Mouse (Mus musculus) liver (tissue): ENCODE measurements around the gene Thap4.

ENCODE experiments used
- DNase-seq: peaks from one replicate; pipeline ENCODE4 v3.0.0-alpha.2; 2020; ENCODE audit warnings: mixed read lengths

Gene Thap4

DNA sequence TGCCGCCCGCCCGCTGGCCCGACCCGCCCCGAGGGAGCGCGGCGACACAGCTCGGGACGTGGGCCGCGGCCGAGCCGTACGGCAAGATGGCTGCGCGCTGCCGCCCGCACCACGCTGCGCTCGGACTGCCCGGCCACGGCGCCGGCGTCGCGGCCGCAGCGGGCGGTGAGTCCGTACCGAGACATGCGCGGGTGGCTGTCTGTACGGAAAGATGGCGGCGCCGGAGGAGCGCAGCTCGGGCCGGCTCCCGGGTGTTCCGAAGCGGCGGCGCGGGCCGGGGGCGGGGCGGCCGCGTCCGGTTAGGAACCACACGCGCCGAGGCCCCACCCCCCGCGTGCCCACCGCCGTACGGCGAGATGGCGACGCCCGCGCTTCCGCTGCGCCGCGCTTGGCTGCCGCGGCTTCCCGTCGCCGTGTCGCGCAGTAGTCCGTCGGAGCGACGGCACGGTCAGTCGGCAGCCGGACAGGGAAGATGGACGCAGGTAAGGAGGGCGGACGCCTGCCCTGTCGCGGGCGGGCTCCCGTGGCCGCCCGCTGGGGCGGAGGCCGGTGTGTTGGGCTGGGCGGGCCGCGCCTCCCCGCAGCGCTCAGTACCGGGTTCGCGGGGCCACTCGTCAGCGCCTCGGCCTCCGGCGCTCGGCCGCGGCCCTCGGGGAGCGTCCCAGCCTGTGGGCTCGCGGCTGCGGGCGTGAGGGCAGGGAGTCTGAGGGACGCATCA is at the start of gene Thap4:
Thap4 (minus strand) TSS at position 292 of the 718 bp plus-strand sequence.
- DNase-seq: peak; percentile 88

DNA sequence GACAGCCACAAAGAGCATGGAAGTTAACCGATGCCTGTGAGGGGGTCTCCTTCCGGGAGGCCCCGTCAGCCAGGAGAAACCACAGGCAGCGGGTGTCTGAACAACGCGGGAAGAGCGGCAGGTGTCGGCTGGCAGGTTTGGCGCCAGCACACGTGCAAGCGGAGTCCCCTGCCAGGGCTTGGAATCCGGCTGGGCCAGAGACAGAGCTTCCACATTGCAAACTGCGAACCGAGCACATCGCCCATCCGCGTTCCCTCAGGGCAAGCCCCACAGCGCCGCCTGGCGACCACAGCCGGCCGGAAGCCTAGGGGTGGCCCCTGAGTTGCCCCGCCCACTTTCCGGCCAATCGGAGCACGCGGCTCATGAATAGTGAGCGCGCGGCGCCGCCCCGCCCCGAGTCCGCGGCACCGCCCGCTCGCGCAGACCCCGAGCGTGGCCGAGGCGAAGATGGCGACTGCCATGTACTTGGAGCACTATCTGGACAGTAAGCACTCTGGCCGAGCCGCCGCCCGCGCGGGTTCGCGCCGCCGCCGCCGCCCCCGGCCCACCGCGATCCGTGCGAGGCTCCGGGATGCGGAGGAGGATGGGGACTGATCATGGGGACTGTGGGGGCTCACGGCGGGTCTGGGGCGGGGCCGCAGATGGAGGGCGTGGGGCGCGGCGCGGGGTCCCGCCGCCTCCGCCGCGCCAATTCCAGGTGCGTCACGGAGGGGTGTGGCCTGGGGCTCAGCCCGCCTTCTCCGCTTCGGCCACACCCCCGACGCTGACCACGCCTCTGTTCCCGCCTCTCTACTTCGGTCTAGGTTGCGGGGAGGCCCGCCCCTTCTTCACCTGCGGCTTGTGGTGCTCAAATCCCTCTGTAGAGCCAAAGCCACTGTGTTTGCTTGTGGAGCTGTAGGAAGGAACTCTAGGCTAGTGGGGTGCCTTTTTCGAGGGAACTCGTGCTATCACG is 49.2 kb upstream of the Thap4 start, which contains the start of gene Ing5:
Ing5 (plus strand) TSS at position 410 of the 952 bp plus-strand sequence.
- DNase-seq: peak; percentile 99

DNA sequence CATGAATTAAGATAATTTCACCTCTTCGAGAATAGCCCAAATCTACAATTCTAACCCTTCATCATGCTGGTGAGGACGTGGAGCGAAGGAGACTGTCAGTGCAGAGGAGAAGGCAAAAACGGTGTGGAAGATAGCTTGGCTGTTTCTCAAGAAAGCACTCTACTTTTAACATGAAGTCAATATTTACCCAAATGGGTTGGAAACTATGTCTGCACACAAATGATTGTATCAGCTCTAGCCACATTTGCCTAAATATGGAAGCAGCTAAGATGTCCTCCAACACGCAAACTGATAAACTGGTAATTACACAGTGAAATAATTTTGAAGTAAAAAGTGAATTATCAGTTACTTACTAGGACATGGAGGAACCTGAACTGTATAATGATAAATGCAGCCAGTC is 48.1 kb upstream of the Thap4 start:
- no peak for DNase-seq

DNA sequence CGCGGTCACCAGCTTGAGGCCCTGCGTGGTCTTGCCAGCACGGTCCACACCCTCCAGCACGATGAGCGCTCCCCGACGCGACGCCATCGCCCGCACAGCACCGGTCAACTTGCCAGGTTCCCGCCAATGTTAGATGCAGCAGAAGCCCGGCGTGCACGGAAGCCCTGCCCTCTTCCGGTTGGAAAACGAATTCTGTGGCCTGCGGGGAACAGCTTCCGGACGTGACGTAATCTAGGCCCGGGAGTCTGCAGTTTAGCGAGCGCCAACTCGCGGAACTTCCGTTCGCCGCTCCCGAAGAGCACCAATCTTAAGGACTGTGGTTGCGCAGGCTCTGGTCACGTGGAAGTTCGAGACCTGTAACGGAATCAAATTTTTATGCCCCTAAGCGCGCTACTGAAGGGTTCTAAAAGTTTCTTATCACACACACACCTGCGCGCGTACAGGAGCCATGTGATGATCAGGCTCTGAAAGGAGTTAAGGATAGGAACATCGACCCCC is 47.1 kb upstream of the Thap4 start, which contains the start of gene Dtymk:
Dtymk (minus strand) TSS at position 194 of the 498 bp plus-strand sequence.
- DNase-seq: peak; percentile 95

DNA sequence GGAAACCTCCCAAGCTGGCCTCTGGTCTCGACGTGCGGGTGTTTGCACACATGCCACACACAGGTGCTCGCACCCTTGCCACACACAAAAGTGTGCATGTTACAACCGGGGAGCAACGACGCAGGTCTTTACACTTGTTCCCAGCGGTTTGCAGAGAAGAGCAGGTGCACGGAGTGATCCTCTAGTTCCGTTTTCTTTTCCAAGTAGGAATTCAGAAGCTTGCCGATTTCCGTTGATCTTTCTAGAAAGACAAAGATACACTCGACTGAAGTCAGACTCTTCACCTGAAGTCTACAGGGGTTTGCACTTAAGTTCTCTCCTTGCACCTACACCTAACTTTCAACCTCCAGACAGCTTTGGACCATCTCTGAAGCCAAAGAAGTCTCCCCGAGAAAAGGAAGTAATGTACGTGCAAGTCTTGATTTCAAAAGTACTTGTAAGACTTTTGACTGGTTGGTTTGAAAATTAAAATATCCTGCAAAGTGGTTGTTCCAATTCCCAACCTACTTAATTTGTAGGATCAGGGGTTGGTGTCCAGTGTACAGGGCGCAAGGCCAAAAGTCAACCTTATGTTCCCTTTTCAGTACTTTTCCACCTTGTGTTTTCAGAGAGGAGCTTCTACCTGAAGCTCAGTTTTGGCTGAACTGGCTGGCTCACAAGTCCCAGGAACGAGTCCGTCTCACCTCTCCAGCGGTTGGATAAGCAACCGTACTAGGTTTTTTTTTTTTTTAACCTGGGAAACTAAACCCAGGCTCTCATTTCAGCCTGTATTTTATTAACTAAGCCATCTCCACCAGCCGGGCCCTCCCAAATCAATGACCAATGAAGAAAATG is 46.2 kb upstream of the Thap4 start:
- no peak for DNase-seq

DNA sequence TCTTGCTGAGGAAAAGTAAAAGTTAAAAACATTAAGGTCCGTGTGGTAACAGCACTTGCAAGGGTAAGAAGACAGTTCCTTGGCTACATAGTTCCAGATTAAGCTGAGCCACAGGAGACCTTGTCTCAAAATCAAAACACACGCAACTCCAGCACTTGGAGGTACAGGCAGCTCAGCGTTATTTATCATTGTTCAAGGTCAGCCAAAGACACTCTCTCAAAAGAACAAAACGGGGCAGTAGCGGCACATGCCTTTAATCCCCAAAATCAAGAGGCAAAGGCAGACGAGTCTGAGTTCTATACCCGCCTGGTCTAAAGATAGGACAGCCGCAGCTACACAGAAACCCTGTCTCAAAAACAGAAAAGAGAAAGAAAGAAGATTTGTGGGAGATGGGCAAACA is 41.2 kb upstream of the Thap4 start:
- DNase-seq: no peak

DNA sequence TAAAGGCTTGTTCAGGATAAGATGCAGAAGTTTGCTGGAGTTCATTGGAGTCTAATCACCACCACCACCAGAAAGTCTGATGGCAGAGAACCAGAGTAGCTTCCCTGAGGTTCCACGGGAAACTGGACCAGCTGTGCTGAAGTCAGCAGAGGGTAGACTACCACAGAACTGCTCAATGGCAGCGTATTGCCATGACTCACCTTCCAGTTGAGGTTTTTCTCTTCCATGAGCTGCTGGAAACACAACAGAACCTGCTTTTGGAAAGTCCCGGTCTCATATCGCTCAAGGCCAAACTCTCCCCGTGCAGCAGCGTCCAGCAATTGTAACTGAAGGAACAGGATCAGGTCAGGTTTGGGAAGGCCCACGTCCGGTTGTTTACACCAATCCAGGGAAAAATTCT is 39.9 kb upstream of the Thap4 start:
- DNase-seq: no peak

DNA sequence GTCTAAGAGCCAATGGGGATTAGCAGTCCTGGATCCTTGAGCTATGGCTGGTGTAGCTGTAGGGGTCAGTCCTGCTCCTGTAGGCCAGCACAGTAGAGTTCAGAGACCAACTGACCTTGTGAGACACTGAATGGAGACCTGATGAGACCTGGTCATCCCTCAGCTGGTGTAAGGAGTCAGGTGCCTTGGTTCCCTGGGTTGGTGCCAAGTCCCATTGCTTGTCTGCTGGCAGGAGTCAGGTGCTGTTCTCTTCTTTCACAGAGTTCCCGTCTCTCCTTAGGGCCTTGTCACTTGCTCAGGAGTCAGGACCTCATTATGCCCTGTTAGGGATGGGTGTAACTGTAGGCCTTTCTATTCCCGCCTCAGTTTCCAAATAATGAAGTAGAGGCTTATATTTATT is 32.2 kb upstream of the Thap4 start:
- DNase-seq: no peak

DNA sequence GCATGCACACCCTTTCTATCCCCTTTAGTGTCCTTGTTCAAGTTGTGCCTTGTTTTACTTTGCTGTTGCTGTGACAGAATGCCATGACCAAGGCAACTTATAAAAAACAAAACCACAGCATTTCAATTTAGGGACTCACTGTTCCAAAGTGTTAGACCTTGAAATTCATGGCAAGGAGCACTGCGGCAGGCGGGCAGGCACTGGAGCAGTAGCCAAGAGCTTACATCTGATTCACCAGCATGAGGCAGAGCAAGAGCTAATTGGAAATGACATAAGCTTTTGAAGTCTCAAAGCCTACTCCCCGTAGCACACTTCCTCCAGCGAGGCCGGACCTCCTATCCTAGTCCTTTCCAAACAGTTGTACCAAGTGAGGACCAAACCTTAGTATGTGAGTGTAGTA is 22.0 kb upstream of the Thap4 start:
- DNase-seq: no peak

DNA sequence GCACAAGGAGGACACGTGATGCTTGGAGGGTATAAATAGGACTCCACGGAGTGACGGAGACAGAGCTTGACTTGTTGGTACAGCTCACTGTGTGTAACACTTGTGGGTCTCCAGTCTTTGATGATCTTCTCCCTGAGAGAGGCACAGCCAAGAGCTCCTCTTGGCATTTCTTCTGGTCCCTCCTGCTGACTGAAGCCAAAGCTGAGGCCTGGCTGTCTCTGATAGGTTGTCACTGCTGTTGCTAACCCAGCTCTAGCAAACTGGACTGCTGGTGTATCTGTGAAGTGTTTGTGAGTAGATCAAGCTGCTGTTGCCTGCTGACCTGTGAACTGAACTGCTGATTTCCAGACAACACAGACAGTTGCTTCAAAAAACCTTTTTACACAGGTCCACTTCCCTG is 15.2 kb upstream of the Thap4 start:
- DNase-seq: no peak

DNA sequence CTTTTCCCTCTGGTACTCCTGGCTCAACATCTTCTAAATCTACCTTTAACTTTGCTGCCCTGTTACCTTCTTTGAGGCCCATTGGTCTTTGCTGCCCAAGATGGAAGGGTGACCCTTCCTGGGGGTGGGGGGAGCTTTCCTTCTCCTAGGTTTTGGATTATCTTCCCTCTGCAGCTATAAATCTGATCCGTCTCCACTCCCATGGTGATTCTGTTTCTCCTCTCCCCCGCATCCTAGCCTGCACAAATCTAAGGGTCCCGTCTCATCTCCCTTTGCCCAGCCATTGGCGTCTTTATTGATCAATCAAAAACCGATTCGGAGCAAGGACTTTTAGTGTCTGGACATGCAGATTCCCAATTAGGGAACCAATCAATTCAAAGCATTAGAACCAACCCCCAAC is 12.9 kb upstream of the Thap4 start:
- DNase-seq: no peak

DNA sequence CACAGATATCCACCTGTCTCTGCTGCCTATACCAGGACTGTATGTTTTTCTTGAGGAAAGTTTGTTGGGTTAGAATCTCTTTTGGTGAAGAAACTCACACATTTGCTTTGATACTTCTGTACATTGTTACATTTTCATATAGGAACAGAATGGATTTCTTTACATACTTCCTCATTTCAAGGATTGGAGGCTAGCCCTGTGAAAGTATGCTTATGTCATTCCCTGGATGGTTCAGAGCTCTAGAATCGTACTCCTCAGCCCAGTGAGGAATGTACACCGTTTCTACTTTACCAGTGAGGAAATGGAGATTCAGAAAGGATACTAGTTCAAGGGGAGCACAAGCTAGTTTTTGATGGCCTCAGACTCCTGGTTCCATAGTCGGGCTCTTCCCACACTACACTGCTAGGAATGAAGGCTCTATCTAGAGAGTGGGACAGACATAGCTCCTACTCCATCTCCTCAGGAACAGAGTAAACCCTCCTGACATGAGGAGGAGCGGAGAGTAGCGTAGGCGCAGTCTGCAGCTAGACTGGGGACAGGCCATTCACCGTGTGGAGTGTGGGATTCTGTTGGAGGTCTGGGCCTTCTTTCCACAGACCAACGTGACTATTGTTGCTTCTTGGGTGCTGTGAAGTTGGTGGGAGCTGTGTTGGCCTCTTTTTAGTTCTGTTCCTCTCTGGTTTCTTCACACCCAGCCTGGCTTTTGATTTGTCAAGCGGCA is 10.4 kb upstream of the Thap4 start:
- DNase-seq: no peak

DNA sequence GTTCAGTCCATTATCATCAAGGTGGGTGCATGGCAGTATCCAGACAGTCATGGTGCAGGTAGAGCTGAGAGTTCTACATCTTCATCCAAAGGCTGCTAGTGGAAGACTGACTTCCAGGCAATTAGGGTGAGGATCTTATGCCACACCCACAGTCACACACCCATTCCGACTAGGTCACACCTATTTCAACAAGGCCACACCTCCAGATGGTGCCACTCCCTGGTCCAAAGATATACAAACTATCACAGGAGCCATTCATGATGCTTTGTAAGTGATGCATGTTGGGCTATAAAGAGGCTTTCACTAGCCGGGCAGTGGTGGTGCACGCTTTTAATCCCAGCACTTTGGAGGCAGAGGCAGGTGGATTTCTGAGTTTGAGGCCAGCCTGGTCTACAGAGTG is 8.9 kb upstream of the Thap4 start:
- DNase-seq: peak; percentile 68

DNA sequence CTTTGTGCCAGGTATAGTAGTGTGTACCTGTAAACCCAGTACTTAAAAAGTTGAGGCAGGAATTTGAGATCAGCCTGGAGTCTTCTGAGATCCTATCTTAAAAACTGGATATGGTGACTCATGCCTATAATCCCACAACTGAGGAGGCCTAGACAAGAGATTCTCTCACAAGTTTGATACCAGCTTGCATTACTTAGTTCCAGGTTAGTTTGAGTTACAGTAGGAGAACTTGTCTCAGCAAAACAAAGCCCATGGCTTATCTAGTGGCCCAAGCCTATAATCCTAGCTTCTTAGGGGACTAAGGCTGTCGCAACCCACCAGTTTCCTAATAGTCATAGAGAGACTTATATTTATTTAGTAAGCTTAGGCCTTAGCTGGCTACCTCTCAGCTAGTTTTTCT is 5.4 kb upstream of the Thap4 start:
- DNase-seq: no peak

DNA sequence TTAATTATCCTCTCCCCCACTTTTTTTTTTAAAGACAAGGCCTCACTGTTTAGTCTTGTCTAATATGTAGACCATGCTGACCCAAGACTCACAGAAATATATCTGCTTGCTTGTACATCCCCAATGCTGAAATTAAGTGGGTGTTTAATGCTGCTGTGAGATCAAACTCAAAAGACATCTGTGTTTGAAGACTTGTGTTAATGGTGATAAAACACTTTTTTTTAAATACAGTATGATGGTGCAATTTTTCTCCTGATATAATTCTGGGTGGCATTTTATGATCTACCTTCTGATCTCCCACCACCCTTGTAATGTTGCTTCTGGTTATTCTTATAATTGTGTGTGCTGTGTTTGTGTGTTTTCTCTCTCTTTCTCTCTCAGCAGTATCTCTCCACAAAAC is 1.5 kb upstream of the Thap4 start:
- DNase-seq: no peak

DNA sequence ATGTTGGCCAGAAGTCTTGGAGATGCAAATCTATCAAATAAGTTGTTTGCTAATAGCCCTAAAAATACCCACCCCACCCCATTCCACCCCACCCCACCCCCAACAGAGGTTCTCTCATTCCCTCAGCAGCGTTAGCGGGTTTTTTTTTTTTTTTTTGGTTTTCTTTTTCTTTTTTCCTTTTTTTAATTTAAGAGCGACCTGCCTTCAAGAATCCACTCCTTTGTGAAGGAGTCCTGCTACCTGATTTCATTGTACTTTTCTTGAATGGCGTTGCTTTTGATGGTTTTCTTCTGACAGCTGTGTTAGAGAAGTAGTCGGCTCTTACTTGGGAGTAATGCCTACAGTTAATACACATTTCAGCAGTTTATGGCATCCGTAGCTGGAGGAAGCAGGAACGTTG is 954 bp upstream of the Thap4 start:
- peak; percentile 33 for DNase-seq

DNA sequence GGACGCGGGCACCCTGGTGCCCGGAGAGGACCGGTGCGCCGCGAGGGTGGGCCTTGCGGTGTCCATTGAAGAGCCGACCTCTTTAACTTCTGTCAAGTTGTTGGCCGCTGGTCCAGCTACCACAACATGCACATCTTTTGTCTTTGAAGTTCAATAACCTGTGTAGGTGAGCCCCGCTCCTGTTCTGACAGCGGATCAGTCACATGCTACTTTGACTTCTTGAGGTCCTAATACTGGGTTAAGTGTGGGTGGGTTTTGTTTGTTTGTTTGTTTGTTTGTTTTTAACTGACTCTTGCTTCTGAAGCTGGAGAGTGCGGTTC is 587 bp upstream of the Thap4 start:
- no peak for DNase-seq

DNA sequence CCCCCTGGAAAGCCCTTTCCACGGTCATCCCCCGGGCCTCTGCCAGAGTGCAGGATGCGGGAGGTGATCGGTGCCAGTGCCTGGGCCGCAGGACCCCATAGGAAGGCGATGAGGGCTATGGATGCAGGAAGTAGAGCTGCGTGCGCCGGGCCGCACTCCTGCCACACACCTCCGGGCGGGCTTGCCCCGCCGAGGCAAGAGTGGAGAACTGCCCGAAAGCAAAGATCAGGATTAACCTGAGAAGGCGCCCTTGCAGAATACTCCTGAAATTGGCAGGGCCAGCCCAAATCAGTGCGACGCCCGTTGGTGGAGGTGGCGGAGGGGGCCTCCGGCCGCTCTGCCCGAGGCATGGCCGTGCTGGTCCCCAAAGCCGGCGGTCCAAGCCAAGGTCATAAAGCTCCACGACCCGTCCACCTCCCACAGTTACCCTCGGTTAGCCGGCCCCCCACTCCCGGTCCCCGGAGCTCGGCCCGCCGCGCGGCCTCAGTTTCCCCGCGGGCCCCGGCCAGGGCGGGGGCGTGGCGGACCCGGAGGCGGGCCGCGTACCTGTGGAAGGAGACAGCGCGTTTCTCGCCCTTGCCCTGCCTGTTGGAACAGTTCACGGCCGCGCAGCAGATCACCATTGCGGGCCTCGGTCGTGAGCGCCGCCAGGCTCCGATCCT is 622 bp downstream of the Thap4 start:
- peak; percentile 29 for DNase-seq

DNA sequence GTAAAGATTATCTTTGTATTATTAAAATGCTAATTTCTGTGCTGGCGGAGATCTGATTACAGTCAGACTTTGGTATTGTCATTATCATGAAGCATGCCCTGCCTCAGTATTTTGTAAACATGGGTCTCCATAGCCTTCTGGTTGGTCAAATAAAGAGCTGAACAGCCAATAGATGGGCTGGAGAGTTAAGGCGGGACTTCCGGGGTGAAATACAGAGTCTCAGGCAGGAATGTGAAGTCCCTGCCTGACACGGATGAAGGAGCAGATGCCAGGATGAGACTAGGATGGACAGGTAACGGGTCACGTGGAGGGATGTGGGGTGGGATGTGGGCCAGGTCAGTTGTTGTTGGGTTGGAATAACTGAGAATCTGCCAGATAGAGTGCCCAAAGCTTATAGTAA is 3.4 kb downstream of the Thap4 start, which contains the start of gene Atg4b:
Atg4b (plus strand) TSS at position 211 of the 400 bp plus-strand sequence.
- DNase-seq: no peak

DNA sequence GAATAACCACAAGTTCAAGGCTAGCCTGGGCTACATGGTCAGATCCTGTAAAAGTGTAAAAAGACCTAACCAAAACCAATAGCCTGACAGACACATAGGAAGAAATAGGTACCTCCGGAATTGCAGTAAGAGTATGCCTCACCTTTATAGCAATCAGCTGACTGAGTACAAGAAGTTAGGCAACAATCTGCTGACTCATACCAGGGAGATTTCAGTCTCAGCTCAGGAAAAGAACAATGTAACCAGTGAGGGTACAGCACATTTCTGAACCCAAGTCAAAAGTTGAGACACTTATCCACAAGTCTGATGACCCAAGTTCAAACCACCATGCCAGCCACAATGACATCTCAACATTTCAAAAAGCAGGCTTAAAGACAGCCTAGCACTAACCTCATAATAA is 6.1 kb downstream of the Thap4 start:
- DNase-seq: no peak

DNA sequence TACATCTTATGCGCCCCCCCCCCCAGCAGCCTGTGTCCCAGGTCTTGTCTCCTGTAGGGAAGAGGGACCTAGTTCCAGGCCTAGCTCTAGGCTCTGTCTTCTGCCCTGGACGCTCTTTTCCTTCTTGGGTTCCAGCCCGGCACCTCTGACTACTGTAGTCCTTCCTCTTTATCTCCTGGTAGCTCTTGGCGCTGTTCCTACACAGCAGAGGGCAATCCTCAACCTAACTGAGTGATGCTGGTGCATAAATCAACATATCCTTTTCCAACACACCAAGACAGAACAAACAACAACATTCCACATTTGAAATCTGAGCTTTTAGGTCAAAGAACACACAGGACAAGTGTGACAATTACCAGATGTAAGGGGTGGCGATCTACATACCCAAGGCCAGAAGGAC is 8.5 kb downstream of the Thap4 start:
- no peak for DNase-seq

DNA sequence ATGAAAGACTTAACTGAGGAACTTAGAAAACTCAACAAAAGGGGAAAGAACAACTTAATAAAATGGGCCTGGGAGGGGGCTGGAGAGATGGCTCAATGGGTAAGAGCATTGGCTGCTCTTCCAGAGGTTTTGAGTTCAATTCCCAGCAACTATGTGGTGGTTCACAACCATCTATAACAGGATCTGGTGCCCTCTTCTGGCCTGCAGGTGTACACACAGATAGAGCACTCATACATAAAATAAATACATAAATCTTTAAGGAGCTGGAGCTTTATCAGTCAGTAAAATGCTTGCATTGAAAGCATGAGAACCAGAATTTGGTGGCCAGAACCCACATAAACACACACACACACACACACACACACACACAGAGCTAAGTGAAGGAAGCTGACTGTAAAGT is 11.8 kb downstream of the Thap4 start:
- DNase-seq: peak; percentile 18
